Mouse (Mus musculus): ENCODE measurements at regions not wholly inside any gene's neighbourhood (a gene's known extent, or its start where the extent isn't known, plus 50 kb on each side); places are given as distances from the start of the nearest gene placed in this dataset.
A peak's percentile ranks its signal among the peaks of the same experiment; 100 is the strongest.

DNA sequence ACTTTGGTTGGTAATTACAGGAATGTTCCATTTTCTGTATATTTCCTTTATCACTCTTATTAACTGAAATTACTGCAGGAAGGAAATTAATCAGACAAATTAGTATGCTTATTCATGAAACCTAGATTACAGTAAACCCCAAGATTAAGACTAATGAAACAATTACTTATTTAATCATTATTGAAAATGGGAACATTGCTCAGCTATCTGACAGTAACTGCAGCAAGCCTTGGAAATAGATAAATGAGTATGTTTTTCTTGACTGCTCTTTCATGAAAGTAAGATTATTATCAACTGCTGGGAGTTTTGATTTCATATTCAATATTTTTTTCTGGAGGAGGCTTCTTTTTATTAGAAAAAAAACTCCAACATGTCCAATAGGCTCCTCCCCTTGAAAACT is 230.8 kb upstream of the Mmadhc start:
- DNase-seq, result no peak

DNA sequence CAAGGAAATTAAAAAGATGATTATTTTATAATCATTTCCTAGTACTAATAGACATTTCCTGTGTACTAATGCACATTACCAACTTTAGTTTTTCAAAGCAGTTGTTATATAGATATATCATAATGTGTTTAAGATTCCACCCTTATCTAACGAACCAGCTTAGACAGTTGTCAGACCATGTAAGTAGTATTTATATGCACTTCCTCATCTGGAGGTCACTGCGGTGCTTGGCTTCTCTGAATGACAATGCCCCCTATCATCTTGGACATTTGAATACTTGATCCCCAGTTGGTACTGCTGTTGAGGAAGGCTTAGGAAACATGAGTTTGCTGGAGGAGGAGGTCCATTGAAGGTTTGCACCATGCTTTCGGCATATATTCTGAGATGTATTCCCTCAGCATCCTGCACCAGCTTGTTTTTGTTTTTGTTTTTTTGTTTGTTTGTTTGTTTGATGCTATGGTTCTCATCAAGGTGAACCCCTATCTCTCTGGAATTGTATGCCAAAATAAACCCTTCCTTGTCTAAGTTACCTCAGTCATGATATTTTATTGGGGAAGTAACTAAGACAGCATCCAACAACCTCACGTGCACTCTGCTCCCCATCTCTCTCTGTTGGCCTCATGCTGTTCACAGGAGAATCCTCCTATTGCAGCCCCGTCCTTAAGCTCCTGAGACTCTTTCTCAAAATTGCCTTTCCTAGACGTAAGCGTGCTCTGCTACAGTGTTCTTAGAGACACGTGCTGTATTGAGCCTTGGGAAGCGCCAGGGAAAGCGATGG is 228.4 kb upstream of the Mmadhc start:
- no peak for DNase-seq

DNA sequence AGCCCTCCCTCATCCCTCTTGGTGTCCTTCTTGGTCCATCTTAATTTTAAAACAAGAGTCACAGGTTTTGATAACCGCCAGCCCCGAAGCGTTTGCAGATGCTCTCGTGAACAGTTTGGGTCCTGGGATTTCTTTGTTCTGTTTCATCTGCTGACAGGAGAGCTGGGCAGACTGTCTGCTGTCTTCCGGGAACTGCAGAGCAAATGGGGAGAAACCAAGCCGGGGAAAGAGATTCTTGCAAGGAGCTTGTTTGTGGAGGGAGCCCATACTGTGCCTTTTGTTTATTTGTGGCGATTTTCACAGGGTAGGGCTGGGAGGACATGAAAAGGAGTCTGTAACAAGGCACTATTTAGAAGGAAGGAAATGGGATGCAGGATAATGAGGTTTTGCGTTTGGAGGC is 223.6 kb upstream of the Mmadhc start:
- no peak for DNase-seq

DNA sequence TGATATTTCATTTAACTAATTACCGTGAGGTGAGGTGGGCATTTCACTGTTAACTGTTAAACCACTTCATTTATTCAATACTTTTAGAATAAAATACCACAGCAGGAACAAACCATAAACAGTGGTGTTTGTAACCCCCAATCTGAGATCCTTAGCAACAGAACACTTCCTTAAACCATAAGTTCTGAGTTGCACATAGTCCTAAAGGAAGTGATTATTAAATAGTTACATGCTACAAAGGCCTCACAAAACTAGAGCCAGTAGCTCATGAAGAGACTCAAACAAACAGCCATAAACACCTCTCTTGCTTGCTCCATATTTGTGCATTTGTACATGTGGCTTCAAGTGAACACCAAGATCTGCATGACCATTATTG is 222.5 kb upstream of the Mmadhc start:
- no peak for DNase-seq

DNA sequence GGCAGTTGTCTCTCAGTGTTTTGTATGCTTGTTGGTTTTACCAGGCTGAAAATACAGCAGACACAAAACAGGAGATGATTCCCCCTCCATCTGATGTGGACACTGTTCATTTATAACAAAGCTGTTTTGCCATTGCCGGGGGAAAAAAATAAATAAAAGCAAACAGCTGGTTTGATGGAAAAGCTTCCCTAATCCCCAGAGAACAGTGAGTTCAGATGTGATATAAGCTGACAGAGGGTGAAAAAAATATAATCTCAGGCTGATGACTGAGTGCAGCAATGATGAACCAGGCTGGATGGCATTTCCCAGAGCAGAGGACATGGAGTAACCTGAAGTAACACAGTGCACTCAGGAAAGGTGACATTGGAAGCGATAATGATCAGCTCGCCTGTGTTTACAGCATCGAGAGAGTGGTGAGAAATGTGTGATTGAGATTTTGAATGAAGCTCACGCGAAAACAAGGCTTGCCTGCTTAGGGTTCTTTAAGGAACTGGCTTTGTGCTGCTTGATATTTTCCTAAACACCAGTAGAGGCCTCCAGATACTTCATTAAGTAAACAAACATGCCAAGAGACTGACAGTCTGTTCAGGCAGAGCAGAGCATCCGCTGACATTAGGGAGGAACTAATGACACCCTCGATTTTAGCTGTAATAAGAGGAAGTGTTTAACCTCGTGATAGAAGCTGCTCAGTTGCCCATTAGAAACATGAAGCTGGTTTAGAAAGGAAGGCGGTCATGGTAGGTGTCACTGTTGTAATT is 221.9 kb upstream of the Mmadhc start:
- no peak for DNase-seq

DNA sequence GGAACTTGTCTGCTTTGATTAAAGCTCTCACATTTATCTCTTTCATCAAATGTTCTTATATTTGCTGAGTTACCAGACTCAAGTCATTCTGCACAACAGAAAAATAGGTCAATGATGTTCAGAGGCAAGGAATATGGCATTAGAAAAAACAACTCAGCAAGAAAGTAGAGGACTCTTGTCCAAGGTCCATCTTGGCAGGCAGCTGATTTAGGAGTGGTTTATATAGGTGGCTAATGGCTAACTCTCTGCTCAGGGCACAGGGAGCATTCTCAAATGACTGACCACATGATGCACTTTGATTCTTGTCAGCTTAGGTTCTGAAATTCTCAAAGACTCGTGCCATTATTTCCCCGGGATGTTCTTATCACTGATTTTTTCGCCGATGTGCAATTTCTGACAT is 216.7 kb upstream of the Mmadhc start:
- no peak for DNase-seq

DNA sequence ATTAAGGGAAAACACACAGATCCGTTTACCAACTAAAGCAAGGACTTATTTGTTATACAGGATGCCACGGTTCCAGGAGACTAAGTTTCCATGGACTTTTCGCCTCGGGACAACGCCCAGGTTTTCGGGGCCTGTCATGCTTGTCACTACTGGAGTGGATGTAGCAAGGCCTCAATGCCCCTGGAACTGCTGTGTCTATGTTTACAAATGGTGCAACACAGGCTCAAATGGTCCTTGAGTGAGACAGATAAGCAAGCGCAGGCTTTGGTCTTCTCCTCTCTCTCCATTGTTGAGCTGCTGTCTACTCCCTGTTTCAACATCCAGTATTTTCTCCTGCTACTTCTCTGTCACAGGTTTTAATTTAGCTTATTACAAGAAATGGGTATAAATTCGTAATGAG is 202.1 kb upstream of the Mmadhc start:
- no peak for DNase-seq

DNA sequence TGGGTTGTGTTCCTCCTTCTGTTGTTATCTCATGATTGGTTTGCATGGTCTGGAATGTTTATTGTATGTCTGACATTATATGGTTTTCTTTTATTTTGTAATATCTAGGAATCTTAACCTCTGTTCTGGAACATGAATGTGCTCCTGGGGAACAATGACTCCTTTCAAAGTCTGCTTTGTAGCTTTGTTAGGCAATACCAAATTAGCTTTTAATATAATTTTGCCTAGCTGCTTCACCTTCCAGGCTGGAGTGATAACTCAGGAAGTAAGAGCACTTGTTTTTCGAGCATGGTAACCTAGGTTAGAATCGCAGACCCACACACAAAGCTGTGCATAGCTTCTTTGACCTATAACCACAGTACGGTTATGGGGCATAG is 199.4 kb upstream of the Mmadhc start:
- DNase-seq, result no peak

DNA sequence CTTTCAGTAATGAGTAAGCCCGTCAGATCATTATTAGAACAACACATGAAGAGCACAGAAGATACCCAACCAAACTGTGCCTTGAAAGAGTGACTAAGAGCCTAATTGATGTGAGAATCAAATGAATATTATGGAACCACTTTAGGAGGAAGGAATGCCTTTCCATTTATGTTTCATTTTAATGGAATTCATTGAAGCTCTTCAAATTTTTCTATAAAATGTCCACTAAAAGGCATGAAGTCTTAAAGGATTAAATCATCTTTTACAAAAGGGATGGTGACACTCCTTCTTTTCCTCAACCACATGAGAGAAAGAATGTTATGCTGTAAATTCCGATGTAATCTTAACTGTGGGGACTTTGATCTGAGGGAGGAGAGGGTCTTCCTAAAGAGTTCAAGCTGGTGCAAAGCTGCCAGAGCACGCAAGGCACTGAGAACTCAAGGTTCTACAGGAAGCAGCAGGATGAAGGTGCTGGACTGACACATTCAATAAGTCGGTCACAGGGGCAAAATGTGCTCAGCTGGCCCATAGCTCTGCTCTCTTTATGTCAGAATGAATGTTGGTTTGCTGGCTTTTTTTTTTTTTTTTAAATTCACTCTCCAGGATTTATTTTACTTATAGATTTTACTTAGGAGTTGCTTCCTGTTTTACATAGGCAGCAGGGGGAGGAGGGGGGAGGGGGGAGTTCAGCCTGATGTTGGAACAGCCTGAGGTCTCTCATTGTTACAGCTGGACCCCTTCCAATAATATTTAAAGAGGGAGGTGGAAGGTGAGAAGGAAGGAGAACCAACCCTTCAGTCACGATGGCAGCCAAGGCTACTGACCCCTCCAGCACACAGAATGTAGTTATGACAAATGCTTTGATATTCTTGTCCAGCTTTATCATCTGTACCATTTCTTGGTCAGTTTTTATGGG is 198.8 kb upstream of the Mmadhc start:
- DNase-seq, result no peak

DNA sequence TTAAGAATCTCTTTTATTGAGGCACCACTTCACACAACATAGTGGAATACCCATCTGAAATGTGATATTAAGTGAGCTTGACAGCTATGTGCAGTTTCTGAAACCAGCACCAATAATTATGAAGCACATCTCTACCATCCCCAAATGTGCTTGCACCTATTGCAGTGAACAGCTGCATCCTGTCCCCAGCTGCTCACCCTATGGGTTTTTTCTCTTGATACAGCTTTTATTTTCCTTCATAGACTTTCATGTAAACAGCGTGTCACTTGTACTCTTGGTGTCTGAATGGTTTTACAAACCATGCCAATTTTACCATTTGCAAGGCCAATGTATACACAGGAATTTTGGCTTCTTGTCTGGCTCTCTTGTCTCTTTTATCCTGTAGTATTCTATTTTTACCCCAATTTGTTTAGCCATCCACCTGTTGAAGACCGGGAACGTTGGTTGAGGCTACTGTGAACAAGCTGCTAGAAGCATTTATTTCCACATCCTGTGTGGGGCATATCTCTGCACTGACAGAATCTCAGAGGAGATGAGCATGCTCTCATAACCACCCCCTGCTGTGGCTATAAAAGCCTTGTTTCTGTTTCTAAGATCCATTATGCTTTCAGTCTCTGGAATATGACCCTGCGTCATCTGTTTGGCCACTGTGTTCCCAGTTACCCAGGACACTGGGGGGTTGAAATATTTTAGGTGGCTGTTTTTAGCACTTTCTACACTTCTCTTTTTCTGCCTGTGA is 197.2 kb upstream of the Mmadhc start:
- peak in 1 of 2 experiments; percentile 15 for DNase-seq

DNA sequence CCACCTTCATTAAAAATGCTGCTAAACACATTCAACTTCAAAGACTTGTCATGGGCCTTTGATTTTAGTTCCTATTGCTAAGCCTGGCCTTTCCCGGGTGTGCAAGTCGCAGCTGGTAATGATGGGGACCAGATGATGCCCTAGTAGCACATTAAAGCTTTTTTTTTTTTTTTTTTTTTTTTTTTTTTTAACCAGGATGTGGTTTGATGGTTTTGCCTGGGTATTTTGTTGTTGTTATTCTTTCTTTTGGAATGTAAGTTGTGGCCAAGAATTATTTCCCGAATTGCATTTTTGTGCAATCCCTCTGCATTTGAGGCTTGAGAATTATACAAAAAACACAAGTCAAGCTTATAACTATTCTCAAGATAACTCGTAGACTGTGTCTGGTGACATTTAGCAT is 167.2 kb upstream of the Mmadhc start:
- DNase-seq, result no peak

DNA sequence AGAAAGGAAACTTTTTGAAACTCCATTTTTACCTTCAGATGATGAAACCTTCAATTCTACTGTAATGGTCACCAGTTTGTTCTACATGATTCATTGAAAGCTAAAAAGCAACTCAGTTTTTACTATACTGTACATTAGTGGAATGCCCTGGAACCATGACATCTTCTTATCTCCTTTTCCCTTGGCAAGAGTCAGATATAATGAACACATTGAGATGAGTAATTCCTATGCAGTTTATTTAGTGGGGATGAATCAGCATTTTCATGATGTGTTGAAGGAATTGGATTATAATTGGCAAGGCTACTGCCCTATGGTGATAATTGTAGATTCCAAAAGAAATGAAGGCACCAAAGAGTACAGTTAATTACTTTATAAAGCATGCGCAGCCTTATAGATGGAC is 165.8 kb upstream of the Mmadhc start:
- no peak for DNase-seq

DNA sequence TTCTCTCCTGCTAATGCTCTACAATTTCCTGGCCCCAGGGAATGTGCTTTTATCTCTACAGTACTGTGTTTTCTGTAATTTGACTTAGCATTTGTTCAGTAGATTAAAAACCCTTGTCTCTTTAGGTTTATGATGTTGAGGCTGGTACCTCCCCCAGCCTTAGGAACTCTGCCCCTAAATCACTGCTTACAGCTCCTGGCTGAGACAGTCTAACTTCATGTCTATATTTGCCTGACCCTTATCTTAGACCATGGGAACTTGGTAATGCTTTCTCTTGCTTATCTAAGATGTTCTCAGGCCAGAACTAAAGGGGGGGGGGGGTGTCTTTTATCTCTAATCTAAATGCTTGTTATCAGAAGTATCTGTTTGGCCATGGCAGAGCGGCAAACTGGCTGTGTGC is 160.1 kb upstream of the Mmadhc start:
- no peak for DNase-seq

DNA sequence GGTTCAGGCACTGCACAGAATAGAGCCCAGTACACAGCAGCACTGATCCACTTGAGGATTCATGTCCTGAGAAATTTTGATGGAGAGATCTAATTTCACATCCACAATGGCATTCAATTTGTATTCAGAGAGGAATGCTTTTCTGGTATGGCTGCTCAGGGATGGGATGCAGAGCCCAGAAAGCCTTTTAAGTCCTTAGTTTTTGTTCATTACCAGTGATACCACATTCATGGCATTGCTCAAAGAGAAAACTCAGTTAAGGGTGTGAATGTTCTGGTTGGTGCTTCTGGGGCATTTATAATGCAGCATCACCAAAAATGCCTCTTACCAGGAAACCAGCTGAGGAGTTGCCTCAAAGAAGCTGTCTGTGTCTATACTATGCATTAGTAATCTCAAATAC is 151.5 kb upstream of the Mmadhc start:
- no peak for DNase-seq

DNA sequence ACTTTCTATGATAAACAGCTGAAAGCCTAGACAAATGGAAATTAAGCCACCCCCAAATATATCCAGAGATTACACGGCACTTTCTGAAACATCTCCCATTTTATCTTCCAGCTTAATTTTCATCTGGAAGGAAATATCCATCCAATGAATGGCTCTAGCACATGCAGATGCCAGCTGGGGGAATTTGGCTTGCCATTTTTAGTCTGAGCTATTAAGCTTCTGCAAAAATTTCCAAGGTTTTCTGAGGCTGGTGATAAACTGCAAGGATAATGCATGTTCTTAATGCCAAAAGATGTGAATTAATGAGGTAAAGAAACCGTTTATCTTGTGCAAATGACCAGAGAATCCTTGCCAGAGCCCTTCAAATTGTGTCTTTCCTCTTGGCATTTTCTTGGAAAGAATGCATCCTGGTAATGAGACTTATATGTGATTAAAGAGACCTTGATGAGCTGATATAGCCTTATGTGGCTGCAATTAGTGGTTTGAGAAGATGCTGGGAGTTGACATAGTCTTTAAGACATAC is 149.4 kb upstream of the Mmadhc start:
- DNase-seq, result no peak

DNA sequence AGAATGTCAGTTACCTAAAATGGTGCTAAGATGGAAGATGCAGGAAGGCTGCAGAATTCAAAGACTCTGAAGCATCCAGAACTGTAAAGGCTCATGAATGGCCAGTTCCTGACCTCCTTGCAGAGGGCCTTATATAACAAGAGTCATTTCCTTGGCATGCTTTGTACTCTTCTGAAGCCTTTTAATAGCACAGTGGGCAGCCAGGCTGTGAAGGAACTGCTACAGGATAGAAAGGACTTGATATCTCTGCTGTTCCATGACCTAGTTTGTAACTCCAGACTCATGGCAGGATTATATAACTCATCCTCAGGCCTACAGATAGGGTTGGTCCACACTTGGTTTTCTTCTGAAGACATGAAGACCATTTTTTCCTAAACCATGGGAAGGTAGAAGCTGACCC is 143.7 kb upstream of the Mmadhc start:
- DNase-seq, result no peak

DNA sequence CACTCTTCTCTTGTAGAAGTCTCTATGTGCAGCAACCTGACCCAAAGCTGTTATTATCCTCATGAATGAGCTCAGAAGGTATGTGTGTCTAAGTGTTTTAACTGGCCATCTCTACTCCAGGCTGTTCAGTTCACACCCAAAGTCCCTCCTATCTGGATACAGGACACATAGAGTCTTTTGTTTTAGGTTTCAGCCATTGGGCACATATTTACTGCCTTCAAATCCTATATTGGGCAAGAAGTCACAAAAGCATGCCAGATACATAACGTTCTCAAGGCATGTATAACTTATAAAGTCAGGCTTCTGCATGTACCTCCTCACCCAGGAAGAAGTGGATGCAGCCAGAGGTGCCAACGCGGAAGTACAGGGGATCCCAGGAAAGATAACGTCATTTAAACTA is 136.6 kb upstream of the Mmadhc start:
- DNase-seq, result no peak

DNA sequence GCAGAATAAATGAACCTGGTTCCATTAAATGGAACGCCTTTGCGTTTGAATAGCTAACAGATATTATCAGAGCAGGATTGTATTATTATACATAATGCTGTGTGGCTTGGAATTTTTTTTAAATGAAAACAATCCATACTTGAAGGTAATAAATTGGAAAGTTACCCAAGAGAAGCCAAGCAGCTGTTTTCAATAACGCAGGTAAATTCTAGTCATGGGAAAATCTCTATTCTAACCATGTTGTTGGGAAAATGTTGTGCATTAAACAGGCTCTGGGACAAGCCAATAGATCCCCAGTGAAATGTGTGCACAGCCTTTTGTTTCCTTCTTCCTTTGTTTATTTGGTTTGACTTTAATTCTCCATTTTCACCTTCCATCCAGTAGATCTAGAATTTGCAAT is 128.6 kb upstream of the Mmadhc start:
- DNase-seq, result no peak

DNA sequence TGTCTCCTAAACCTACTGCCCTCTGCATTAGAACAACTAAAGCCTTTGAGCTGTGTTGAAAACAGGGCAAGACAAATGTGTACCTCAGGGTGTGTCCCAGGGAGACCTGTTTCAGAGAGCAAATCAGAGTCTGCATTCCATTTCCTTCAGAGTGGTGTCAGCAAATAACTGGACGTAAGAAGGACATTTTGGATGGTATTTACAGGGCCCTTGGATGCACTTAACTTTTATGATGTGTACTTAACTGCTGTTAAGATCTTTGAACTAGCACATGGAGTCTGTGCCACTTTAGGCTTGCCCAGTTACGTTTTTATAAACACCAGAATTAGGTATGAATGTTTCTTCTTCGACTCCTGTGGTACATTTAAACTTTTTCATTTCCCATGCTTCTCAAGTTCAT is 123.0 kb upstream of the Mmadhc start:
- no peak for DNase-seq

DNA sequence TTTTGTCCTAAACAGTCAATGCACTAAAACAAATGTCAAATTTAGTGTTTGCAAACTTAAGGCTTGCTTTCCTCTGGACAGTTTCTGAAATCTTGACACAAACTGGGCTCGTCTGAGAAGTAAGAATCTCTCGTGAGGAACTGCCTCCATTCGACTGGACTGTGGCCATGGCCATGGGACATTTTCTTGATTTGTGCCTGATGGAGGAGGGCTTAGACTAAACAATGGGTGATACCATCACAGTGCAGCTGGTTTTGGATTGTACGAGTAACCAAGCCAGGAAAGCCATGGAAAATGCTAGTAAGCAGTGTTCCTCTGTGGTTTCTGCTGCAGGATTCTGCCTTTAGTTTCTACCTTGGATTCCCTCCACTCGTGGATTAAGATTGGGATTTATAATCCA is 121.0 kb upstream of the Mmadhc start:
- DNase-seq, result no peak

DNA sequence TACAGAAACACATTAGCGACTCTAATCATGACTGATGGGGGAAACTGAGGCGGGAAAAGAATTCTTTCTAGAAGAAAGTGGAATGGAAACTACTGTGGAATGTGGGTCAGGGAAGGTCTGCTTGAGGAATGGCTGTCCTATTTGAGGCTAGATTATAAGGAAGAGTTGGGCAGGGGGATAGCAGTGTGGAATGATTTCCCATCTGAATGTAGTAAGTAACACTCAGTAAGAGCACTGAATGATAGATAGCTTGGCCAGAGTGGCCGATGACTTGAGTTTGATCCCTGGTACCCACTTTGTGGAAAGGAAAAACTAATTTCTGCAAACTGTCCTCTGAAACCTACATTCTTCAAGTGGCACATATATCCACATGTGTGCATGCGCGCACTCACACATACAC is 120.5 kb upstream of the Mmadhc start:
- DNase-seq, result no peak

DNA sequence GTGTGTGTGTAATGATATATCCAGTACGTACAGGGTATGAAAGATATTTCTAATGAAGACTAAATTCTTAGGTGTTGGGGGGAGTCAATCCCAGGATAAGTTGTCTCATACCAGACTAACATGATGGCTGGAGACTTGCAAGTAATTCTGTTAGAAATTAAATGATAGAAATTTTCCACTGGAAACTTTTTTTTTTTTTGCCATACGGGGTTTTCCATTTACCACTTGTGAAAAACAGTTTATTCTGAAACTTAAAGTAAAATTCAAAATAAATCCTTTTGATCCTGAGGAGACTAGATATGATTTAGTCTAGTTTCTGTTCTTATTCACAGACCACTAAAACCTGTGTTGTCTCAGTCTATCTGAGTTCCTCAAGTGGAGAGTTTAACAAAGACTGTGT is 119.5 kb upstream of the Mmadhc start:
- DNase-seq, result no peak

DNA sequence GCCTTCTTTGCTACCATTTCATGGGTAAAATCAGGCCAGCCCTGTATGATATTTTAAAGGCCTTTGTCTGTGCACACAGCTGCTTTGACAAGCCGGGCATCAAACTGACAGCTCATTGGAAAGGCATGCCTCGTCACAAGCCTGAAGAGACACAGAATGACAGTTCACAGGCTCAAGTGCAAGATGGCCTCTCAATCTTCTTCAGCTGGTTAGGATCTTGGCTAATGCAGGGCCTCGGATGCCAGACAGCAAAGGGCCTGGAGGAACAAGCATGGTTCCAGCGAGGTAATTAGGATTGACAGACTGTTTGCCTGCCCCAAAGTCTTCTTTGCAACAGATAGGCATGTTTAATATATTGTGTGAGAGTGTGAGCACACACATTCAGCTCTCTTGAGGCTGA is 109.3 kb upstream of the Mmadhc start:
- DNase-seq, result no peak

Data from thymus, adult 18-20 months (tissue).